Mouse (Mus musculus): ENCODE data around the gene Gm13288.
"Not testable (repeated sequence)": the region's sequence is repeated elsewhere in the genome, so short reads cannot be mapped to it uniquely, and the experiment has no call there.

DNA sequence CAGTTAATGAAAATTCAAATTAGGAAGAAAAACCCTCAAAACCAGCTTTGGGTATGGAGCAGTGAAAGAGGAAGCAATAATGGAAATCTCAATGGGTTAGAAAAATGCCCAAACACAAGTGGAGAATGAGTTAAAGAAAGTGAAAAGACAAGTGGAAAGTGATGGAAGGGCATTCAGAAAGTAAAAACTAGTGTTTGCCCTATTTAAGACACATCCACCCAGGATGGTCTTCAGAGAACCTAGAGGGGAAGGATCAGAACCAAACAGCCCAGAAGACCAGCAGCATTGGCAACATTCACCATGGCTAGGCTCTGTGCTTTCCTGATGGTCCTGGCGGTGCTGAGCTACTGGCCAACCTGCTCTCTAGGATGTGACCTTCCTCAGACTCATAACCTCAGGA, 29.9 kb downstream of the Gm13288 start, which contains the start of gene Ifna5:
- not testable (repeated sequence) for TF ChIP-seq EP300 (optimal IDR thresholded peaks at IDR 0.05); CTCF (IDR thresholded peaks at IDR 0.05; ENCODE audit: low read depth)

All from stomach, postnatal 0 days (tissue).